Mouse (Mus musculus) liver, embryonic 12.5 days (tissue): Measurements from ENCODE around the gene Ift43. TPM values are rescaled to one million over a fixed set of nuclear protein-coding genes. Genes with fewer than 3 reads are reported as not detected.

Experiments
- polyA plus RNA-seq: library from polyadenylated mRNA; unstranded; fragments of >200 nt; fragmentation: Nextera tagmentation; extraction: Ambion mirVana; gene quantifications from 2 replicates; pipeline ENCODE4 v1.2.1, GENCODE M21; 2016

Ift43 gene
- polyA plus RNA-seq, 1 experiment from 2014 or later, result 12.3 TPM

Other genes with a start within 250 kb of the Ift43 start
- gene Tgfb3, start 3.5 kb upstream of the Ift43 start, polyA plus RNA-seq, result 6.1 and 9.9 TPM in 2 replicates
- 7.6 and 8.9 TPM in 2 replicates for gene Gpatch2l, start 159.3 kb downstream of the Ift43 start, polyA plus RNA-seq